Mouse (Mus musculus): ENCODE data around the gene Clptm1.

- TF ChIP-seq CTCF (IDR thresholded peaks at IDR 0.05; ENCODE audit: low read depth) (no peak), EP300 (IDR thresholded peaks at IDR 0.05; ENCODE audit: low read depth) (no peak)
Measured at GRCm38 (mm10) chr7:19641223-19641622, 23.6 kb downstream of the Clptm1 start.

All from liver, embryonic 14.5 days (tissue).